8 mouse cellular contexts compared by ENCODE assay signal in the genomic region with DNA sequence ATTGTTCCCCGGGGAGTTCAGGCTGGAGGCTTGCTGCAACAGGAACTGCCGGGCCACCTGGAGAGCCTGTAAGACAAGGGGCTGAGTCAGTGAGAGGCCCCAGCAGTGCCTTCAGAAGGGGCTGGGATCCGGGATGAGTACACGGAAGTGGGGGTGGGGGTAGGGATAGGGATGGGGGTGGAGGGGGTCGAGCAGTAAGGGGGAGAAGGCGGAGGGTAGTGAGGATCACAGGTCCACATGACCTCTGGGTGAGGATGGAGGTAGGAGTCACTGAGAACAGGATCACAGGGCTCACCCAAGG. TPM values are rescaled to one million over a fixed set of nuclear protein-coding genes. Genes with fewer than 3 reads are reported as not detected.
DNase-seq lines count a peak whose midpoint lies in the region; ATAC-seq lines count a peak whose summit lies in the region.

No protein-coding gene starts in this region.

- H3K9me3 ChIP-seq in liver, embryonic 12.5 days (replicated peaks) = no peaks in the 10 kb centered on the region

- no peak overlapping the region for H3K4me3 ChIP-seq in liver, embryonic 12.5 days

- H3K27ac ChIP-seq in liver, embryonic 12.5 days = peak overlapping the region; percentile 74

- peak; percentile 47 for DNase-seq in embryo, embryonic 9.5 days (ENCODE audit: extremely low spot score)
- no peak for DNase-seq in embryo, embryonic 11 days
- DNase-seq in urinary bladder, postnatal 14 days (ENCODE audit: low spot score) = peak; percentile 69
- DNase-seq in urinary bladder, postnatal 10 days (ENCODE audit: low spot score) = no peak
- DNase-seq in yolk sac, embryonic 10.5 days (ENCODE audit: low spot score) = peak; percentile 81
- DNase-seq in kidney, postnatal 25 days = no peak
- no peak for DNase-seq in cerebellum, postnatal 14 days

- H3K4me1 ChIP-seq in liver, embryonic 12.5 days = peaks cover 44% of the 10 kb centered on the region

- peak overlapping the region; percentile 31 for H3K4me2 ChIP-seq in liver, embryonic 12.5 days

- peak; percentile 30; the same call in 1 of the 2 replicates for ATAC-seq in liver, embryonic 12.5 days

- 13% methylated on average over 6 of the region's 6 CpGs for WGBS in liver, embryonic 12.5 days (ENCODE audit: insufficient replicate concordance)

- no peaks in the 10 kb centered on the region for H3K27me3 ChIP-seq in liver, embryonic 12.5 days (replicated peaks)

- peaks cover 25% of the 10 kb centered on the region for H3K36me3 ChIP-seq in liver, embryonic 12.5 days

- H3K9ac ChIP-seq in liver, embryonic 12.5 days = peak overlapping the region; percentile 15; the same call in 1 of the 2 replicates

RNA-seq across cellular contexts. Expression of a gene that starts 36.3 kb away (rescaled TPM):
- 13.7 and 13.9 TPM in 2 replicates for polyA plus RNA-seq in liver, embryonic 12.5 days (2016; fragmentation: Nextera tagmentation; extraction: Ambion mirVana)

RNA-seq across cellular contexts. Expression of a gene that starts 53.6 kb away (rescaled TPM):
- 2.8 and 3.5 TPM in 2 replicates for polyA plus RNA-seq in liver, embryonic 12.5 days (2016; fragmentation: Nextera tagmentation; extraction: Ambion mirVana)

Comparison
In these comparisons a context has a peak if more than half of its experiments do, and no peak if none do; other contexts are left out.
1. DNase-seq: peak in embryo, embryonic 9.5 days (single experiment), urinary bladder, postnatal 14 days (single experiment) and yolk sac, embryonic 10.5 days (single experiment); none in embryo, embryonic 11 days (single experiment), urinary bladder, postnatal 10 days (single experiment), kidney, postnatal 25 days (0 of 2) and cerebellum, postnatal 14 days (0 of 2).